Mouse (Mus musculus) layer of hippocampus, postnatal 25 days (tissue): Measurements from ENCODE around the gene Ccdc115. TPM values are rescaled to one million over a fixed set of nuclear protein-coding genes. Genes with fewer than 3 reads are reported as not detected.

Source experiments
- microRNA-seq, 2 experiments: library from miRNA; unstranded; fragments of <30 nt; microRNA quantifications; one replicate each; pipeline ENCODE4 v1.2.0; 2021
- total RNA-seq, 2 experiments: library from RNA; stranded (reverse); gene quantifications; 2 replicates each; pipeline ENCODE4 v1.2.3; 2021

Gene Ccdc115
- total RNA-seq, 2 experiments from 2014 or later, result 17.6 to 18.4 TPM

Small RNA genes within 50 kb of the gene (microRNA-seq; reads per million reads assigned to microRNA genes)
- gene Mir5103, result 0 to 1.2 reads per million in 2 experiments

Other genes starting within 250 kb of the Ccdc115 start
- gene Imp4, start 179 bp upstream of the Ccdc115 start, total RNA-seq, result 10 to 100 TPM; 31.4 to 35.8 TPM
- gene Ptpn18, start 20.1 kb upstream of the Ccdc115 start, total RNA-seq, result 1 to 10 TPM; 4.3 to 5.6 TPM
- gene Prss39, start 58.7 kb upstream of the Ccdc115 start, total RNA-seq, result not detected
- not detected for gene Cfc1, start 96.0 kb upstream of the Ccdc115 start, total RNA-seq
- gene Prss40, start 121.3 kb upstream of the Ccdc115 start, total RNA-seq, result not detected
- 10 to 100 TPM; 41.3 to 42.0 TPM for gene Amer3, start 140.0 kb upstream of the Ccdc115 start, total RNA-seq